Mouse (Mus musculus) cerebellum, adult 9-11 months (tissue): Measurements from ENCODE around the gene Aff3.

Experiments used
- DNase-seq: peaks from one replicate; pipeline ENCODE4 v3.0.0; 2022

The Aff3 gene

DNA sequence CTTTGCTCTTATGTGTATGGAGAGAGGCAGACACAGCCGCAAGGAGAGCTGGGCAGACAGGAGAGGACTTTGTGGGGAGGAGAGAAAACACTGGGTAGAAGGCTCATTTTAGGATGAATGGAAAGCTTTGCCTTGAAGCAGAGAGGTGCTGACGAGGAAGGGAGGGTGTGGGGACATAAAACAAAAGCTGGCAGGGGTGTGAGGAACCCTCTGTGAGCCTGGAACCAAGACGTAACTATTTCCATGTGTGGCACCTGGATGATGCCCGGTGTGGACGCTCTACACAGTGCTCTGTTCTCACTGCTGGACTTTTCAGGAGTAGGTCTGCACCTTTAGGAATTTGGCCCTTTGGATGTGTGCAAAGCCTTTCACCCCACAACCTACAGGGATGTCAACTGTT, 447.7 kb downstream of the Aff3 start:
- DNase-seq = no peak

DNA sequence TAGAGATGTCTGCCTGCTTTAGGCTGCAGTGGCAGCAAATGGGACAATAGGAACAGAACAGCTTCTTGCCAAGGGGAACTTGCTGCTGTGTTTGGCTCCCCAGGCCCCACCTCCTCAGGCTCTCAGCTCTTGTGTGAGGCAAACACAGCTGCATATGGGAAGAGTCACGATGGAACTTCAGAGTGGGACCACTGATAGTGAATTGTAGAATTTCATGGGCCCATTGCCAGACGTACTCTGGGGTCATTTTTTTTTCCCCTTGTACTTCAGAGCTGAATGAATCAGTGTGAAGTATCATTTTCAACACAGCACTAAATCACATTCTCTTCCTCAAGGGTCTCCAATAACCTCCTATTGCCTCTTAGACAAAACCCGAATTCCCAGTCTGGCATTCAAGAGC, 451.4 kb downstream of the Aff3 start:
- no peak for DNase-seq

DNA sequence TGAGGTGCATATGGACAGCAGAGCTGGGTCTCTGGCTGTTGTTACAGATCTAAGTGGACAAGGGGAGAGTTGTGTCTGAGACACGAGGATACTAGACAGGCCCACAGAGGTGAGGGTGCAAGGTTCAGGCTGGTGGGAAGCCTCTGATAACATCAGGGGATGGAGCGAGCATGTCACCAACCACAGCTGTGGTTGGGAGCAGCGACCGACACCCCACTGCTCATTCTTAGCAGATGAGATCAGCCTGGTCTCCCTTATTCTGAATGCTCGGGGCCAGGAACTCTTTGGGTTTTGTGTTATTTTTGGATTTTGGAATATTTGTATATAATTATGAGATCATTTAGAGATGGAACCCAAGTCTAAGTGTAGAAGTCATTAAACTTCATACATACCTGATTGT, 452.4 kb downstream of the Aff3 start:
- no peak for DNase-seq

DNA sequence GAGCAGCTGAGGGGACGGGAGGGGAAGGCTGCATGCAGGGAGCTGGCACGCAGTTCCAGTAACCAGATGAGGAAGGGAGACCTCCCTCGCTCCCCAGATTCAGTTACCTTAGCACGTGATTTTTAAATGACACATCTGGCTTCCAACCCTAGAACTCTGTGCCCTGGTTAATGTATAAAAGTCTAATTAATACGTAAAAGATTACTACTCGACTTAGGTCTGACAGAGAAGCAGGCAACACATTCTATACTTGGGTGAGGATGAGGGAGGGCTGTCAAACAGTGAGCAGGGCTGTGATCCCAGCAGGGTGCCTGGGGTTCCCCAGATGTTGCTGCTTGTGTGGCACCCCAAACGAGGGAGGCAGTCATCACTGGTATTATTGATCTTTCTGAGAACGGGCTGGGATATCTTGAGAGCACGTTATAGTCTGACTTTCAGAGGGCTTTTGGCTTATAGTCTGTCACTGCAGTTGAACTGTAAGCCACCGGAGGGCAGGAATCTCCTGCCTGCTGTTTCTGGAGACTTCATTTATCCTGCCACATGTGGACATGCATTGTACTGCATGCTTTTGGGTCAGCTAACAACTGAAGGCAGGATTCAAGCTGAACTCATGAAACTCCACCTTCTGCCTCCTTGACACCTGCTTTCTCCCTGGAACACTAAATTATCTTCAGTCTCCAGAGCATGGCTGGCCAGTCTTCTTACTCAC, 462.1 kb downstream of the Aff3 start:
- DNase-seq = no peak

DNA sequence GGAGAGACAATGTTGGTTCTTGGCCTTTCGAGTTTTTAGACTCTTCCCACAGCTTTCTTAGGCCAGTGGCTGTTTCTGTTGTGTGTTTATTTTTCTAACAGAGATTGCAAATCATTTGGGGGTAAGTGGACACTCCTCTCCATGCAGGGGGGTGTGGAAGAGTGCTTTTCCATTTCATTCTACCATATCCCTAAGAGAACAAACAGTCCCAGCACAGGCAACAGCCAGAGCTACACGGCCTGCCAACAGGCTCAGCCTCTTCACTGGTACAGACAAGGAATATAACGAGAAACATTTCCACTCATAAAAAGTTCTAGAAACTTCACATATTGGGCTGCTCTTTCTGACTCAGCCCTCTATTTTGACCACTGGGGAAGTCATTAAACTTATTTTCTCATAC, 463.0 kb downstream of the Aff3 start:
- DNase-seq = no peak

DNA sequence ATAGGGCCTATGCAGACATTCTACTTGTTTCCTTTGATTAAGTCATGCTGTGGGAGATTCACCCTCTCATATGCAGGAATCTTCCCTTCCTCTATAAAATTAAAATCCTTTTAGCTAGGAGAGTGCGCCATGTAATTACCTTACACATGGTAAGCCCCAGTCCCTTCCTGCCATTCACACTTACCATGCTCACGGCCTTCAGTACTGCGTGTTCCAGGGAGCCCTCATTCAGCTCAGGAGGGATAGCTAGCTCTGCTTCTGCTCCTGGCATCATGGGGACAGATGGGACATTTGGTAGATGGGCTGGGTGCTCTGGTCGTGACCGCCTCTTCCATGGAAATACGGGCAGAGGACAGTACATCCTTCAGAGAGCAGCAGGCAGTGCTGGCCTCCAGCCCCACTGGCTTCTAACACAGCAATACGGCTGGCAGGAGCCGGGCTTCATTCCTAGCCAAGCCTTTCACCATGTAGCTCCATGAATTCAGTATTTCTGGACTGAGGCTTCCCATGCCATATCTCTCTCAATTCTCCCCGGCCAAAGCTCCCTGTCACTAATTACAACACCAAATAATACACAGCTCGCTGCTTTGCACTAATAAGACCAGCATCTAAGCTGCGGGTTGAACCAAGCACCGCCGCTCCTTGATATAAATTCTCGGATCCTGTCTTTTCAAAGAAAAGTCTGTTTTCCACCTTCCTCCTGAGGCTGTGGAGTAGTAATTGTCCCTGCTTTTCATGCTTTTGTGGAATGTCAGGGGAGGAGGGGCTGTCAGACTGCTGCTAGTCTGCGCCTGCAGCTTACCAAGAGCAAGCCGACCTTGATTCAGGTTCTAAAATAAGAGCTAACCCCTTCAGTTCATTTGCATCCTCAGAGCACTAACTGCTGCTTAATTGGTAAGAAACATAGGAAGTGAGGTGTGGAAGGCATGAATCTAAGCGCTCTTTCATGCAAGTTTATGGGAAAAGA, 464.8 kb downstream of the Aff3 start:
- DNase-seq = peak; percentile 88

DNA sequence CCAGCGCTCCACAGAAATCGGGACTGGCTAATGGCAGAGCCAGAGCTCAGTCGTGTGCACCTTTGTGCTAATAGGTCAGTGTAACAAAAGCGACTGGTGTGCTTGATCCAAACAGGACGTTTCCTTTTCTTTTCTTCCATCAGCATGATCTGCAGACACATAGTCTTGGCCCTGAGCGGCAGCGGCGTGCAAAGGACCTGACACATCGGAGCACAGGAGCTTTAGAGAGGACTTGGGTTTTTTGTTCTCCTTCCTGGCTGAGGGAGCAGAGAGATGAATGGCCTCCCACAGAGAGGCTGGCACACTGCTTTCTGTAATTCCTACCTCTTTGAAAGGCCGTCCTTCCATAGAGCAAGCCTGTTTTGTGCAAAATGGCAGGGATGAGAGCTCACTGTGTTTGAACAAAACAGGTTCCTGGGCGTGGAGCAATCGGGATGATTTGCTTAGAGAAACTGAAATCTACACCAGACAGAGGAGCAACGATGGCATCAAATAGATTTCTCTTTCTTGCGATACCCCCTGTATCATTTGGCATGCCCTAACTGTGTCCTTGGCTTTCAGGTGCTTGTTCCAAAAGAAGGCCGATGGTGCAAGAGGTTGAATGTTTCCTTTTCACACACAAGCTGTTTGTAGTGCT, 466.2 kb downstream of the Aff3 start:
- DNase-seq = peak; percentile 53

DNA sequence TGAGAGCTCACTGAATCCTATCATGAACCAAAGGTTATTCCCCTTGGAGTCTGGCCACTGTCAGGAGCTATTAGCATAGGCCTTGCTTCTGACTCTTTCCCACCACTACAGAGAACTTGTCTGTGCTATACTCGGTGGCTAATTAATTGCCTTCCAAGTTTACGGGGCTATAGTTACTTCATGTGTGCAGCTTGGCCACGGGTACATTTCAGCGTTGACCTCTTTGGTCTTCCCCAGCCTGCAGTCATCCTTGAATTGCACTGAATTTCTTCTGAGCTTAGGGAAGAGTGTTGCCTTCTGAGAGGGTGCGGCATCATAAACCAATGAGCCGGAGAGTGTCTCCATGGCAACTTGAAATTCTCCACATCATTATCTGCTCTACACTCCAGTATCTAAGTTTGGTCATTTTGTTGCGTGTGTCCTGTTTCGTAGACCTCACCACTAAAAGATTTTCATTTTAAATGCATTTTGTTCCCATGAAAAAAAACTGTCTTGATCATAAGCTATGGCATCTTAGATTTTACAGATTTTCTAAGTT, 467.5 kb downstream of the Aff3 start:
- no peak for DNase-seq

DNA sequence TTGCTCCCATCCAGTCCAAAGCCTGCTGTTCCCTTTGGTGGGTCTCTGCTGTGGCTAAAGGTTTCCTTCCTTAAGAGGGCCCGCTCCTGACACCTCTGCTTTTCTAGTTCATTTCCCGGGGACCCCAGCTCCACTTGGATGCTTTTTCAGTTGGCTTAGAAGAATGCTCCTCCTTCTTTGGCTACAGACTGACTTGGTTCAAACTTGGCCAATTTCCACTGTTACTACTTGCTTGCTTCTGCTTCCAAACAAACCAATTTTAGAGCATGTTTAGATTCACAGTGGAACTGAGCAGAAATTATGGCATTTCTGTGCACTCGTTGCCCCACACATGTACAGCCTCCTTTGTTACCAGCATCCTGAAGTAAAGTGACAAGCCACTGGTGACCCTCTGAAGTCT, 469.0 kb downstream of the Aff3 start:
- DNase-seq = no peak

DNA sequence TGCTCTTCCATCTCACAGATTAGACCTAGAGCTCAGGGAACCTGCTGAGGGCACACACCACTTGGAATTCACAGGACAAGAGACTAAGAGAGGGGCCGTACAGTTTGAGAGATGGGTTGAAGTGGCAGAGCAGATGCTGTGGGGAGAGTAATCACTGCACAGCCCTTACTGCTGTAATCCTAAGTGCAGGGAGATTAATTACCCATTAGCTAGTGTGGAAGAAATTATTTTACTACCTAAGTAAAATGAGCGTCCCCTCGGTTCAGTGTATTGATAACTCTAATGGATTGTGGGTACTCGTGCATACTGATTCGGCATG, 478.6 kb downstream of the Aff3 start:
- DNase-seq = no peak

DNA sequence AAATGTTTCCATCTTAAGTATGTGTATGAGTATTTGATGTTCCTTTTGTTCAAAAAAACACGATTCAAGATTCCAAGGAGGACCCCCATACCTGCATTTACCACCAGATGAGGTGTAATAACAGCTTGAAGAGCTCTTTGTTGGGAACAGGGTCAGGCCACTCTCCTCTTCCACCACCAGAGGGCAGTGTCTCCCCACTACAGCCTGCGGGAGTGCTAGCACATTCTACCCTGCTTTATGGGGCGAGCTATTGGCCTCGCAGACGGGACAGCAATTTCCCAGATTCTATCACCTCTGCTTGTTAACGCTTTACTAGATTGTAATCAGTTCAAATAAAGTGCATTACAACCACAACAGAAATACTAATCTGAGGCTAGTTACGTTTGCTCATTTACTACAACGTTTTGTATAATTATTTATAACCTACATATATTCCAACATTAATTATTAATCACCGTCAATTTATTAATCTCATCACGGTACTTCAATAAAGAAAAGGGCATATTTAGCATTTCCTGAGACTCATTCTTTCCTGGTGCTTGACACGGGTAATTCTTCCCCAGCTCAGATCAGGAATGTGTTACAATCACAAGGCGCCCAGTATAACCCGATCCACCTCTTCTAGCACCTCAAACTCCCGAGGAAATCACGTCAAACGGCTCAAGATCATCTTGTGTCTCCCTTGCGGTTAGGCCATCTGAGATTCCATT, 479.1 kb downstream of the Aff3 start:
- peak; percentile 77 for DNase-seq

DNA sequence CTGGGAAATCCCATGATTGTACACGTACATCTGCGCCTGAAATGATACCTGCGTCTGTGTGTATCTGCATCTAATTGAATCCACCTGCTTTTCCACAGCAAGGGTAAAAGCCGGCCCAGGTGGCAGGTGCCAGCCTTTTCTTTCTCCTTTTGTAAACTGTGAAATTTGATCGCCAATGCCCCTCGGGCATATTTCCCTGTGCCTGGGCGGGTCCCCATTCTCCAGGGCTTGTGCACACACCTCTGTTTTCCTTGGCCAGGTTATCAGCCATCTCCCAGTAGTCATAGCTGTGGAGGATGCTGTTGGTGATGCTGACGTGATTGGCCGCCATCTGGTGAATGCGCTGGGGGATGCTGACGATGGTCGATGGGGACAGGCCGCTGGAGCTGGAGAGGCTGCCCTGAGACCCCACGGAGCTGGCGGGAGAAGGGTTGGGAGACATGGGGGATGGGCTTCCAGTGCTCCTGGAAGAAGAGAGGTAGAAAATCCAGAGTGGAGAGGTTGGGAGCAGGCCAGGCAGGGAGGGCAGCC, 483.7 kb downstream of the Aff3 start:
- no peak for DNase-seq

DNA sequence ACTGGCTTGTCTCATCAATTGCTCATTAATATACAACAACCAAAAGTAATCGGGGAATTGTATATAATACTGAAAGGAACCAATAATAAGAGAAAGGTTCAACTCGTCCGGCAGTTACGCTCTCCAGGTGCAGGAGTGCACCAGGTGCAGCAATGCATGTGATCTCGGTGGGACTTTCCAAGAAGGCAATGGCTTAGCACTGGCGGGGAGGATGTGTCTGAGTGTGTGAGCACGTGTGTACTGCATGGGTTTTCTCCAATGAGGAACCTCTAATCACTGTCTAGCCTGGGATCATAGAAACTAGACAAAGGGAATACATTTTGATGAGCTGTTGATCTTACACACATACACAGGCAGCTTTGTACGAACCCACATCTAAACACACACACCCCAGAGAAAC, 485.8 kb downstream of the Aff3 start:
- DNase-seq = no peak

DNA sequence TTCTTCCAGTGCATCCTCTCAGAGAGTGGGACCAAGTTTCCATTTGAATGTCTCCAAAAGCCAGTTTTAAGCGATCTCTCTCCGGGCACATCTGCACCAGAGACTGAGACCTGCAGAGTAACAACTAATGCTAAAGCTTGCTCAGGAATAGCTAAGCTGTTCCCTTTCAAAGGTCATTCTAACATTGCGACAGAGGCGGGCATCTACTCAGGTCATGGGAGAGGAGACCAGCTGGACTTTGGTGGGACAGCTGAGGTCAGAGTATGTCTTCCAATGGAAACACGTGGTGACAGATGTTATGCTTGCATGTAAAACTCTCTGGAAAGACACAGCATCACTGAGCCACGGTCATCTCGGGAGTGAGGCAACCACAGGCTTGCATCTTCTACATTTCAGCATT, 488.7 kb downstream of the Aff3 start:
- no peak for DNase-seq

DNA sequence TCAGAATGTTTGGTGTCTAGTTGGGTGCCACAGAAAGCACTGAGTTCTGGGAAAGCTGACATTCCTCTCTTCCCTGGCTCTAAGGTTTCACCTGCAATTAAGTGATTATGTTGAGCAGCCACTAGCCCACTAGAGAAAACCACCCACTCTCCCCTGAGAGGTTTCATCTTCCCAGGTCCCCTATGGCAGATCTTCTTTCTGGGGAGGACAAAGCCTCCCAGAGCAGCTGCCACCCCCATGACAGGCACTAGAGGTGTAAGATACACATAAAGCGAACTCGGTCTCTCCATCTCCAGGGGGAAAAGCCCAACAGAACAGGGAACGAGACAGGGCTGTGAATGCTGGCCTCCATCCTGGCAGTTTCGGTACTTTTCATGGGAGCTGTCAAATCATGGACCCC, 492.9 kb downstream of the Aff3 start:
- DNase-seq = no peak

DNA sequence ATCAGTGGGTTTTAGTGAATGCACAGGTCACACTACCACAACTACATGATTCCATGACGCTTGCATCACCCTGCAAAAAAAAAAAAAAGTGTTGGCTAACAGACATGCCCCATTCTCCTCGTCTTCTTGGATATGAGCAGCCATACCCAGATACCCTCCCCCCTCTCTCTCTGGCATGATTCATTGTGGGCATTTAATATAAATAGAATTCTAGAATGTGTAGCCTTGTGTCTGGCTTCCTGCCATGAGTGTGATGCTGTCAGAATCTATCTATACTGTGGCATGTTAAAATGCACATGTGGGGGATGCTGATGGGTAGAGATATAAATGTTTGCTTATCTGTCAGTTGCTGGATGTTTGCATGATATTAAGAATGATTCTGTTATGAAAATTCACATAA, 499.1 kb downstream of the Aff3 start:
- DNase-seq = no peak

DNA sequence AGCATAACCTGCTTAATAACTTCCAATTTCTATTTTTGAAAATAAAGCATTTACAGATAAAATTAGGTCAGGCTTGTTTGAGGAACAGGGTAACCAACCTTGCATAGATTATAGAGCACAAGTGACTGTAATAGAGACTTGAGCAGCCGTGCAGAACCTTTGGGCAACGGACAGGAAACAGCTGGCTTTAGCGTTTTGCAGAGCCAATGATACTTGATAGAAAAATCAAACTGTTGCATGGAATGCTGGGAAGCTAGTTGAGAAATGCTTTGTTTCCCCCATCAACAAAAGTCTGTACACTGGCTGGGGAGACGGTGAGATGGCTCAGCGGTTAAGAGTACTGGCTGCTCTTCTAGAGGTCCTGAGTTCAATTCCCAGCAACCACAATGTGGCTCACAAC, 514.7 kb downstream of the Aff3 start:
- DNase-seq = no peak

DNA sequence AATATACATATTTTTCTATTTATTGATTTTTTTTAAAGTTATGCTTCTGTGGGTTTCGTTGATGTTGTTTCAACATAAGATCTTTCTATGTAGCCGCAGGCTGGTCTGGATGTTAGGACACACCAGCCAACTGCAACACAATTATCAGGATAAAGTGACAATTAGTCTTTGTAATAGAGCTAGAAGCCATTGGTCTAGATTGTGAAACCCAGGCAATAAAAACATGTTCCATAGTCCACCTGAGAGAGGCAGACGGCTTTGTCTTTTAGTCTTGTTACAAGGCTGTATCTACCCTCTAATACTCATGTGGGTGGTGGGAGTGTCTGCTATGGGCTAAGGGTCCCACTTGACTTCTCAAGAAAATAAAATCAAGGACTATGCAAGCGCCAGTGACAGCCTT, 518.7 kb downstream of the Aff3 start:
- DNase-seq = no peak

DNA sequence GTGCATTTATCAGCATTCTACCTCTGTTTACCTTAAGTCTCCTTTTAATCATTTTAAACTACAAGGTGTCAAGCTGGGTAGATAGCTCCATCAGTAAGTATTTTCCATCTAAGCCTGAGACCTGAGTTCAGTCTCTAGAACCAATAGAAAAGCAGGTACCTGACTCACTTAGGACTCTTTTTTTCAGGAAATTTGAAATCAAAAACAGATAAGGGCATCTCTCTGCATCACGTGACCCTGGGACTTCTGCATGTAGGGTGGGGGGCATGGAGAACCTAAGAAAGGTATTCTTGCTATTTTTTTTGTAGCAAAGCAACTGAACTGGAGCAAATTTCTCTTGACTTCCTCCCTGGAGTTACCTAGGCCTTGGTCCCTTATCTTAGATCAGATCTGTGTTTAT, 523.4 kb downstream of the Aff3 start:
- DNase-seq = no peak

DNA sequence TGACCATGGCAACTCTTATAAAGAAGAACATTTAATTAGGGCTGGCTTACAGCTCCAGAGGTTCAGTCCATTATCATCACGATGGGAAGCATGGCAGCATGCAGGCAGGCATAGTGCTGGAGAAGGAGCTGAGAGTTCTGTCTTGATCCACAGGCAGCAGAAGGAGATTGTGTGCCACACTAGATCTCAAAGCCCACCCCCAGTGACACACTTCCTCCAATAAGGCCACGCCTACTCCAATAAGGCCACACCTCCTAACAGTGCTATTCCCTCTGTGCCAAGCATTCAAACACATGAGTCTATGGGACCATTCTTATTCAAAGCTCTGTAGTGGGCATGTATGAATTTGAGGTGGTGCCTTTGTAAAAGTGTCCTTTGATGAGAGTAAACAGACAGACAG, 523.8 kb downstream of the Aff3 start:
- DNase-seq = no peak

DNA sequence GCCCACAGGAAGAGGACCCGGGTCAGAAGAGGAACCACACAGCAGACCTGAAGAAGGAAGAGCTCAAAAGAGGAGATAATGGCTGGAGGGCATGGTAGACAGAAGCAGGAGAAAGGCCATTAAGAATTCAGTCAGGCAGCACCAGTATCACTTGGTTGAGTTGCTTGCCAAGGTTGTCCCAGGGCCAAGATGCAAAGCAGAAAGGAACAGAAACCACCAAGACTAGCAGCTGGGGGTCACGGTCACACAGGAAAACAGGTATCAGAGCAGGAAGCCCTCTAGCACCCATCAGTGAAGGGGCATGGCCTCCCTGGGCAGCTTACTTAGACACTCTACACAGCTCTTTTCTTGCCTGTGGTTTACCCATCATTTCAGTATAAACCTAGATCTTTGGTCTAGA, 525.4 kb downstream of the Aff3 start:
- no peak for DNase-seq

DNA sequence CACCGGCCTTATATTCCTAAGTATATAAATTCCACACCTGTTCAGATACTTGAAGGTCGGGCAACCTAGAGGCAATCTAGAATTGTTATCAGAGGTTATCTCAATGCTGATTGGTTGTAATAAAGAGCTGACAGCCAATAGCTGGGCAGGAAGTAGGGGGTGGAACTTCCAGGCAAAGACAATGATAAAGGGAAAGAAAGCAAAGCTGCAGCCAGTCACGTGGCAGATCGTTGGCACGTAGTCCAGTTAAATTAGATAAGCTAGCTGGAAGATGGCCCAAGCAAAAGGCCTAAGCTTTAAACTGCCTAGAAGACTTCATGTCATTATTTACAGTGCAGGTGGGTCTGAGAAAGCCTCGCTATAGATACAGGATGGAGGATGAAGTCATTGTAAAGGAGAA, 531.8 kb downstream of the Aff3 start:
- DNase-seq = peak; percentile 8
